Mouse (Mus musculus): ENCODE measurements around the gene C130074G19Rik. TPM values are rescaled to one million over a fixed set of nuclear protein-coding genes. Genes with fewer than 3 reads are reported as not detected.
A peak's percentile ranks its signal among the peaks of the same experiment; 100 is the strongest.

Gene C130074G19Rik
- 10 to 100 TPM; 12.6 to 14.9 TPM for total RNA-seq (2021)
- long read RNA-seq, partial matches to known transcripts: 0 of 2 reads
- long read RNA-seq, other reads (novel, unspliced or antisense): 2 of 2 reads

- DNase-seq (ENCODE audit: low spot score in 2 of 2): peak; percentile 33 to 37
Observed at GRCm38 (mm10) chr1:184882281-184883268, at the start of gene C130074G19Rik. Gene C130074G19Rik (minus strand): TSS chr1:184883218.

GRCm38 (mm10) chr1:184931097-184931496 lies 48.1 kb upstream of the C130074G19Rik start:
- no peak for DNase-seq (ENCODE audit: low spot score in 2 of 2)

- no peak for DNase-seq (ENCODE audit: low spot score in 2 of 2)
Observed at GRCm38 (mm10) chr1:184928382-184928781, 45.4 kb upstream of the C130074G19Rik start.

GRCm38 (mm10) chr1:184927911-184928310 lies 44.9 kb upstream of the C130074G19Rik start:
- no peak for DNase-seq (ENCODE audit: low spot score in 2 of 2)

GRCm38 (mm10) chr1:184922824-184923223 lies 39.8 kb upstream of the C130074G19Rik start:
- no peak for DNase-seq (ENCODE audit: low spot score in 2 of 2)

GRCm38 (mm10) chr1:184920057-184920456 lies 37.0 kb upstream of the C130074G19Rik start:
- DNase-seq (ENCODE audit: low spot score in 2 of 2): no peak

- DNase-seq (ENCODE audit: low spot score in 2 of 2): no peak
Observed at GRCm38 (mm10) chr1:184918227-184918888, 35.3 kb upstream of the C130074G19Rik start.

- no peak for DNase-seq (ENCODE audit: low spot score in 2 of 2)
Observed at GRCm38 (mm10) chr1:184912336-184912735, 29.3 kb upstream of the C130074G19Rik start.

GRCm38 (mm10) chr1:184911861-184912260 lies 28.8 kb upstream of the C130074G19Rik start:
- no peak for DNase-seq (ENCODE audit: low spot score in 2 of 2)

- no peak for DNase-seq (ENCODE audit: low spot score in 2 of 2)
Observed at GRCm38 (mm10) chr1:184908558-184908957, 25.5 kb upstream of the C130074G19Rik start.

GRCm38 (mm10) chr1:184905904-184906745 lies 23.1 kb upstream of the C130074G19Rik start:
- DNase-seq (ENCODE audit: low spot score in 2 of 2): no peak

GRCm38 (mm10) chr1:184905371-184905770 lies 22.4 kb upstream of the C130074G19Rik start:
- DNase-seq (ENCODE audit: low spot score in 2 of 2): peak; percentile 56 to 68

- no peak for DNase-seq (ENCODE audit: low spot score in 2 of 2)
Observed at GRCm38 (mm10) chr1:184903697-184904096, 20.7 kb upstream of the C130074G19Rik start.

- no peak for DNase-seq (ENCODE audit: low spot score in 2 of 2)
Observed at GRCm38 (mm10) chr1:184902886-184903285, 19.9 kb upstream of the C130074G19Rik start.

- DNase-seq (ENCODE audit: low spot score in 2 of 2): no peak
Observed at GRCm38 (mm10) chr1:184897350-184897749, 14.3 kb upstream of the C130074G19Rik start.

- DNase-seq (ENCODE audit: low spot score in 2 of 2): no peak
Observed at GRCm38 (mm10) chr1:184891998-184892397, 9.0 kb upstream of the C130074G19Rik start.

- DNase-seq (ENCODE audit: low spot score in 2 of 2): no peak
Observed at GRCm38 (mm10) chr1:184889454-184889853, 6.4 kb upstream of the C130074G19Rik start.

- DNase-seq (ENCODE audit: low spot score in 2 of 2): no peak
Observed at GRCm38 (mm10) chr1:184886160-184886559, 3.1 kb upstream of the C130074G19Rik start.

- DNase-seq (ENCODE audit: low spot score in 2 of 2): no peak
Observed at GRCm38 (mm10) chr1:184881861-184882260, 1.2 kb downstream of the C130074G19Rik start.

GRCm38 (mm10) chr1:184881211-184881610 lies 1.8 kb downstream of the C130074G19Rik start:
- DNase-seq (ENCODE audit: low spot score in 2 of 2): no peak

- DNase-seq (ENCODE audit: low spot score in 2 of 2): no peak
Observed at GRCm38 (mm10) chr1:184878860-184879259, 4.2 kb downstream of the C130074G19Rik start.

All from layer of hippocampus, postnatal 10 days (tissue).